Mouse (Mus musculus) heart, embryonic 10.5 days (tissue): ENCODE data around the gene Ak5. TPM values are rescaled to one million over a fixed set of nuclear protein-coding genes. Genes with fewer than 3 reads are reported as not detected.
"Not testable (repeated sequence)": the region's sequence is repeated elsewhere in the genome, so short reads cannot be mapped to it uniquely, and the experiment has no call there.

Experiments used
- DNase-seq: peaks from one replicate; pipeline ENCODE4 v3.0.0-alpha.2; 2017; ENCODE audit warnings: low spot score
- H3K27ac ChIP-seq: fragments of 300-500 bp; sonication (generic); 2 replicates; pipeline ENCODE4 v1.5.1; 2016; ENCODE audit warnings: mild to moderate bottlenecking
- H3K27me3 ChIP-seq: fragments of 300-500 bp; sonication (generic); 2 replicates; pipeline ENCODE4 v1.6.1; 2016; ENCODE audit warnings: mild to moderate bottlenecking; ENCODE audit not compliant: poor library complexity, insufficient read depth, severe bottlenecking
- H3K36me3 ChIP-seq: fragments of 300-500 bp; sonication (generic); 2 replicates; pipeline ENCODE4 v1.6.1; 2016; ENCODE audit warnings: mild to moderate bottlenecking, moderate library complexity
- H3K4me1 ChIP-seq: fragments of 300-500 bp; sonication (generic); 2 replicates; pipeline ENCODE4 v1.6.1; 2016; ENCODE audit warnings: mild to moderate bottlenecking
- H3K4me3 ChIP-seq: fragments of 300-500 bp; sonication (generic); 2 replicates; pipeline ENCODE4 v1.5.1; 2016; ENCODE audit warnings: mild to moderate bottlenecking, moderate library complexity
- H3K9me3 ChIP-seq: fragments of 300-500 bp; sonication (generic); 2 replicates; pipeline ENCODE4 v1.6.1; 2016; ENCODE audit warnings: mild to moderate bottlenecking, moderate library complexity
- WGBS: fragments of 180-500 bp; shearing (Covaris S2); methylation state at CpG from one replicate; pipeline ENCODE4 v1.1.7; 2016; 5-methylcytosine and 5-hydroxymethylcytosine counted together
- polyA plus RNA-seq: library from polyadenylated mRNA; unstranded; fragments of >200 nt; fragmentation: Nextera tagmentation; extraction: Ambion mirVana; gene quantifications from 2 replicates; pipeline ENCODE4 v1.2.1, GENCODE M21; 2016

The Ak5 gene
- 1.5 and 3.0 TPM in 2 replicates for polyA plus RNA-seq

DNA sequence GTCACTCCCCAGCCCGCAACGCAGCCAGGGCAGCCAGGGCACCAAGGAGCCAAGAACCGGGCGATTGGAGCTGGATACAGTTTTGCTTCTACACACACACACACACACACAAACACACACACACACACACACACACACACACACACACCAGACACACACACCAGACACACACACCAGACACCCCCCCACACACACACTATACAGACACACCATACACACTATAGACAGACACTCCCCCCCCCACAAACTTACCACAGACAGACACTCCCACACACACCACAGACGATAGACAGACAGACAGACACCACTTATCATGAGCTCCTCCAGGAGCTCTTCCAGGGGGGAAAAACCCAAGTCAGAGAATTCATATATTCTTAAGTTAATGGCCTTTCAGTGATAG, at the start of gene Ak5:
Ak5 (minus strand) TSS at position 122 of the 400 bp plus-strand sequence.
- no peaks in the 10 kb centered on the region for H3K9me3 ChIP-seq
- no peak for DNase-seq
- H3K4me1 ChIP-seq: peaks cover 13% of the 10 kb centered on the region
- WGBS: 0% methylated on average over 4 of the region's 5 CpGs
- peaks cover 73% of the 10 kb centered on the region for H3K27me3 ChIP-seq
- H3K36me3 ChIP-seq: no peaks in the 10 kb centered on the region
- peak within 1 kb of the TSS; percentile 82 for H3K27ac ChIP-seq
- H3K4me3 ChIP-seq: peak within 1 kb of the TSS; percentile 65

DNA sequence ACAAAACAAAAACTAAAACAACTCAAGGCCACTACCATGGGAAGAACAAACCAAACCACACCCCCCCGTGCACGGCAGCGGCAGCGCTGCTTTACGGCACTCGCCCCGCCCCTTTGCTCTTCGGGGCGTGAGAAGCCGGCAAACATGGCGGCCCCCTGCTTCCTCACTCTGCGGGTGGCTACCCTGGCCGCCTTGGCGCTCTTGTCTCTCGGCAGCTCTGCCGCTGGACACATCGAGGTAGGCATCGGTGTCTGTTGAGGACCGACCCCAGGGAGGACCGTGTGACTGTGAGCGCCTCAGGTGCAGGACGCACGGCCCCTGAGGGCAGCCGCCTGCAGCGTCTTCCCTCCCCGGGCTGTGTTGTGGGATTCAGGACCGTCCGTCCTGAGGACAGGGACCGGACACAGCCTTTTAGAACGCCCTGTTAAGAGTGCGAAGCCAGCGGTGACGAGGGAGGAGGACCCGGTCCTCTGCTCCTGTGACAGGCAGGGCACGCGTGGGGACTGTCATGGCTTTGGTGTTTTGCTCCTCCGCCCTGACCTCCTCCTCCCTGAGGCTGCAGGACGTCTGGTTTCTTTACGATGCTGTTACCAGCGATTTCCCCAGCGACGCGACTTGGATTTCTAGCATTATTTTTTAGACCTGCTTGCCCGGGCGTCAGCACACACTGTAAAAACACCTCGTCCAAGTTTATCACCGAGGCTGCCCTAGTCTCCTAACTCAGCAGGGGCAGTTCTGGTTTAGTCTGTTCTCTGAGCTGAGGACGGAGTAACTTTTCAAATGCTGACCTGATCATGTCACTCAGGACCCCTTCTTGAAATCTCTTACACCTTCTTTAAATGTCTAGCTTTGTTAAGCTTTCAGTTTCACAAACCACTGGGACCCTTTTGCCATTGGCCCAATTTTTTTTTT, 46.1 kb upstream of the Ak5 start, which contains the start of gene Pigk:
Pigk (plus strand) TSS at position 110 of the 912 bp plus-strand sequence.
- 0 out of 2 replicates have a peak, but pooled peaks cover 9% of the 10 kb centered on the region for H3K4me1 ChIP-seq
- H3K4me3 ChIP-seq: peak within 1 kb of the TSS; percentile 90
- H3K9me3 ChIP-seq: no peaks in the 10 kb centered on the region
- H3K27me3 ChIP-seq: no peaks in the 10 kb centered on the region
- H3K27ac ChIP-seq: peak within 1 kb of the TSS; percentile 89
- under 1% methylated on average over 48 of the region's 48 CpGs for WGBS
- DNase-seq: peak; percentile 97
- no peaks in the 10 kb centered on the region for H3K36me3 ChIP-seq

DNA sequence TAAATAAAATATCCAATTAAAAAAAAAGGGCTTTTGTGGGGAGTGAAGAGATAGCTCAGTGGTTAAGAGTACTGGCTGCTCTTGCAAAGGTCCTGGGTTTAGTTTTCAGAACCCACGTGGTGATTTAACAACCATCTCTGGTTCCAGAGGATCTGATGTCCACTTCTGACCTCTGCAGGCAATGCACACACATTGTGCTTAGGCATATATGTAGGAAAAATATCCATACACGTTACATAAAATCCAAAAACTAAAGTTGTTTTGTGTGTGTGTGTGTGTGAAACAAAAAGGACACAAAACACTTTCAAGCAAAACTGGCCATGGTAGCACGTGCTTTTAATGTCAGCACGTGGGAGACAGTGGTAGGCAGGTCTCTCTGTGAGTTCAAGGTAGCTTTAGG, 44.8 kb upstream of the Ak5 start:
- Histone ChIP-seq H3K9me3 (no peaks in the 10 kb centered on the region), H3K27me3 (no peaks in the 10 kb centered on the region), H3K4me3 (no peak overlapping the region), H3K36me3 (no peaks in the 10 kb centered on the region), H3K27ac (no peak overlapping the region), H3K4me1 (0 out of 2 replicates have a peak, but pooled peaks cover 9% of the 10 kb centered on the region)
- no peak for DNase-seq
- WGBS: 77% methylated on average over 4 of the region's 4 CpGs

DNA sequence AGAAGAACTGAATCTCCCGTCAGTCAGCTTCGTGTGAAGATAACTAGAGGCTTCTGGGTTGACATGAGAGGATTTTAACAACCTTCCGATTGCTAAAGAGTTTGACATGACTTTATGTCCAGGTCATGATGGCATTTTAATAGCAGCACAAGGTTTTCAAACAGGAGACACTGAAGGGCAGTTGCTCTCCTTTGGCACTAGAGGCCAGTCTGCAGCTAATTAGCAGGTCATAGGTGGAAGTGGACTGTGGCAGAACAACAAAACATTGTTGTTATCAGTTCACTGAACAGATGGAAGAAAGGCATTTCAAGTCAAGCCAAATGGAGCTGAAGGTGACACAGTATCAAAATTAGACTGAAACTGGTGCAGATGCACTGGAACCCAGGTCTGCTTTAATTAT, 41.8 kb upstream of the Ak5 start:
- Histone ChIP-seq H3K27me3 (no peaks in the 10 kb centered on the region), H3K4me1 (0 out of 2 replicates have a peak, but pooled peaks cover 6% of the 10 kb centered on the region), H3K27ac (no peak overlapping the region), H3K4me3 (no peak overlapping the region), H3K9me3 (no peaks in the 10 kb centered on the region), H3K36me3 (no peaks in the 10 kb centered on the region)
- DNase-seq: no peak
- WGBS: 76% methylated on average over 3 of the region's 3 CpGs

DNA sequence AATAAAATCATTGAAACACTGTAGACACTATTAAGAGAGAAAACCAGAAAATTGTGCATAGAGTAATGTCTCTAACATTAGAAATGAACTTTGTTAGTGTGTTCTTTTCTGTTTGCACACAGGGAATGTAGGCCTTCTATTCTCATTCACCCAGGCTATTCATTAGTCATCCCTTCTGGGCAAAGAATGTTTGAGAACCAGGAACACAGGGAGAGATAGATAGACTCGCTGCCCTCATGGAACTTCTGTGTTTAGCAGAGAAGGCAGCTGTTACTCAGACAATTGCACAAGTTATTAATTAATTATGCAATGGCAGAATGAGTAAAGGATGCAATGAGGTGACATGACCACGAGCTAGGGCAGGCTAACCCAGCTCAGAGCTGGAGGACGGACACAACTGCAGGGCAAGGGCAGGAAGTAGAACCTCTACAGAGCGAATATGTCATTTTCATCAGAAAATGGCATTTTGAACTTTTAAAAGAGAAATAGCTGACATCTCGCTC, 39.2 kb upstream of the Ak5 start:
- Histone ChIP-seq H3K4me3 (no peak overlapping the region), H3K4me1 (no peaks in the 10 kb centered on the region), H3K36me3 (no peaks in the 10 kb centered on the region), H3K27me3 (no peaks in the 10 kb centered on the region), H3K27ac (no peak overlapping the region), H3K9me3 (no peaks in the 10 kb centered on the region)
- 84% methylated on average over 5 of the region's 5 CpGs for whole genome bisulfite sequencing
- no peak for DNase-seq

DNA sequence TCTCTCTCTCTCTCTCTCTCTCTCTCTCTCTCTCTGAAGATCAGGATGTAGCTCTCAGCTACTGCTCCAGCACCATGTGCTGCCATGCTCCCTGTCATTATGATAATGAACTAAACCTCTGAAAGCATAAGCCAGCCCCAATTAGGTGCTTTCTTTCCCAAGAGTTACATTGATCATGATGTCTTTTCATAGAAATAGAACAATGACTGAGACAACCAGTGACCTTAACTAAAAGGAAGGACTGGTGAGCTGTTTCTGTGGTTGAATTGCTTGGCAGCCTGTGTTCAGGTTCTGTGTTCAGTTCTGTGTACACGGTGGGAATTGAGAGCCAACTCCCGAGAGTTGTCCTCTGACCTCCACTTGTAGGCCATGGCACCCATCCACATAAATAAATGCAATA, 38.7 kb upstream of the Ak5 start:
- H3K4me1 ChIP-seq: no peaks in the 10 kb centered on the region
- no peaks in the 10 kb centered on the region for H3K27me3 ChIP-seq
- no peak overlapping the region for H3K4me3 ChIP-seq
- H3K36me3 ChIP-seq: no peaks in the 10 kb centered on the region
- 83% methylated on average over 2 of the region's 2 CpGs for WGBS
- DNase-seq: no peak
- H3K9me3 ChIP-seq: no peaks in the 10 kb centered on the region
- no peak overlapping the region for H3K27ac ChIP-seq

DNA sequence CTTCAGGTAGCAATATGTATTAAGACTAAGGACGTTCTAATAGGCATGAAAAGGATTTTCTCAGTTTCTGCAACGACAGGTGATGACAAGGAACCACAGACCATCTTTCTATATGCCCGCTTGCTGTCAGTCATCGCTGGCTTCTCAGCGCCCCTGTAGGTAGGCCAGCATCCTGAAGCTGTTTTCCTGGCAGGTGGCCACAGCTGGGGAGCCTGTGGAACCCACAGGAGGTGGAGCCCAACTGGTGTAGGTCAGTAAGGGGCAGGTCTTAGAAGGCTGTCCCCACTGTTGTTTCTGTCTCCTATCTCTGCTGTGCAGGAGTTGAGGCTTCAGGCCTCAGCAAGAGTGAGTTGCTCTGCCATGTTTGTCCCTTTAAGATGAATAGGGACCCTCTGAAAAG, 37.7 kb upstream of the Ak5 start:
- no peaks in the 10 kb centered on the region for H3K27me3 ChIP-seq
- no peak overlapping the region for H3K27ac ChIP-seq
- no peak overlapping the region for H3K4me3 ChIP-seq
- no peaks in the 10 kb centered on the region for H3K4me1 ChIP-seq
- no peaks in the 10 kb centered on the region for H3K36me3 ChIP-seq
- H3K9me3 ChIP-seq: no peaks in the 10 kb centered on the region
- WGBS: 71% methylated on average over 5 of the region's 5 CpGs
- no peak for DNase-seq

DNA sequence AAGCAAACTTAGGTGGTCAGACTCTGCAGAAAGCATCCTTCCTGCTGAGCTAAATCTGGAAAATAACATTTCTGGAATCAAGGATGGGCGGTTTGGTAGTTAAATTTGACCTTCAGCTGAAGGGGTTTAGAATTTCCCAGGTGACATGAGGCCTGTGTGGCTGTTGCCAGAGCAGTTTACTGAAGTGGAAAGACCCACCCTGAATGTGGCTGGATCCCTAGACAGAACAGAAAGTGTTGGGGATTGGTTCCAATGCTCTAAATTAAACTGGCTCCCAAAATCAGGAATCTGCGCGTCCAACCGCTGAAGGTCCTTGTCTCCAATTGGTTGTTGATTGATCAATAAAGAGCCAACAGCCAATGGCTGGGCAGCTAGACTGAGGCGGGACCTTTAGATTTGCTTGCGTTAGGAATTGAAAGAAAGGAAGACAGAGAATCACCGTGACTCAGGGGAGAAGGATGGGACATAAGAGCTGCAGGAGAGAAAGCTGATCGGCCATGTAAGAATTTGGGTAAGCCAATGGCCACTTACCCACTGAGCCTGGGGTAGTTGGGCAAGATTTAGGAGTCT, 34.2 kb upstream of the Ak5 start:
- no peaks in the 10 kb centered on the region for H3K27me3 ChIP-seq
- WGBS: 50% methylated on average over 8 of the region's 8 CpGs
- no peak for DNase-seq
- H3K4me3 ChIP-seq: peak overlapping the region; percentile 37; the same call in 1 of the 2 replicates
- peaks cover 6% of the 10 kb centered on the region; the same call in 1 of the 2 replicates for H3K4me1 ChIP-seq
- H3K27ac ChIP-seq: no peak overlapping the region
- no peaks in the 10 kb centered on the region for H3K36me3 ChIP-seq
- no peaks in the 10 kb centered on the region for H3K9me3 ChIP-seq

DNA sequence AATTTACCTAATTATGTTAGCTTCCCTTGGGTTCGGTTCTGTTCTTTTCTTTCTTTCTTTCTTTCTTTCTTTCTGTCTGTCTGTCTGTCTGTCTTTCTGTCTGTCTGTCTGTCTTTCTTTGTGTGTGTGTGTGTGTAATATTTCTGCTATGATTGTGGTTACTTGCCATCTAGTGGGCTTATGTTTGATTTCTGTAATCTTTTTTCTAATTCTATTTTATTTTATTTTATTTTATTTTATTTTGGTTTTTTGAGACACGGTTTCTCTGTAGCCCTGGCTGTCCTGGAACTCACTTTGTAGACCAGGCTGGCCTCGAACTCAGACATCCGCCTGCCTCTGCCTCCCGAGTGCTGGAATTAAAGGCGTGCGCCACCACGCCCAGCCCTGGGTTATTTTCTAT, 33.4 kb upstream of the Ak5 start:
- 89% methylated on average over 8 of the region's 8 CpGs for WGBS
- H3K36me3 ChIP-seq, H3K9me3 ChIP-seq, H3K27me3 ChIP-seq, H3K4me3 ChIP-seq, H3K27ac ChIP-seq, DNase-seq, H3K4me1 ChIP-seq: not testable (repeated sequence)

DNA sequence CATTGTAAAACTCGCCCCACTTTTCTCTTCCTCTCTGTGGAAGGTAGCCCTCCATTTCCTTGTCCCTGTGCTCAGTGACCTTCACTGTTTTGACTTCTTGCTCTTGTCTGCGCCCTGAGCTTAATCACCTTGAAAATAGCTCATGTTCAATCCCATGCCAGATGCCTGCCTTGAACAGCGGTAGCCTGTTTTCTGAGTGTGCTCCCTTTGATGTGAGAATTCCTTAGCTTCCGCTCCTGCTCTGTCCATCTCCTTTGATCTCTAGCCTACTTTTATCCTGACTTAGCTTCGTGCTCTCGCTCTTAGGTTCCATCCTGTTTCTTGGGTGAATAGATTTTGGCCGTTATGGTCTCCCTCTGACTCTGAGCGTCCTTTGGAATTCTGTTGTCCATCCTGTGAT, 31.1 kb upstream of the Ak5 start:
- Histone ChIP-seq H3K4me1 (peaks cover 6% of the 10 kb centered on the region; the same call in 1 of the 2 replicates), H3K4me3 (no peak overlapping the region), H3K27ac (no peak overlapping the region), H3K9me3 (no peaks in the 10 kb centered on the region), H3K36me3 (no peaks in the 10 kb centered on the region), H3K27me3 (no peaks in the 10 kb centered on the region)
- WGBS: 41% methylated on average over 8 of the region's 8 CpGs
- no peak for DNase-seq

DNA sequence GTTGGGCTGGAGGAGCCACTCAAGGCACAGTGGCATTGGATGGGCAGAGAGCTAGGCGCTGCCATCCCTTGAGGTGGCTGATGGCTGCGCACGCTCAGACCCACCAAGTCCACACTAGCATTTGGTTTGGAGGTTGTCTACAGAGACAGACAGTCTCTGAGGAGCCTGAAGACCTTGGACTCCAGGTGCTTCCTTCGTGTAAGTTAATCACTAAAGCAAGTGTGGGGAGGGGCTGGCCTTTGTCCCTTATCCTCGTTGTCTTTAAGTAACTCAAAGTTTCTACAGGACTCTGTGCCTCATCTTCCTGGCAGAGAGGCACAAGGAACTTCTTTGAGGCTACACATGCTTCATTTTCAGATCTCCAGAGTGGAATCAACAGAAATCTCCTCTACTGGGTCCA, 29.9 kb upstream of the Ak5 start:
- no peaks in the 10 kb centered on the region for H3K9me3 ChIP-seq
- no peaks in the 10 kb centered on the region for H3K36me3 ChIP-seq
- no peaks in the 10 kb centered on the region for H3K27me3 ChIP-seq
- WGBS: 81% methylated on average over 5 of the region's 5 CpGs
- H3K4me3 ChIP-seq: no peak overlapping the region
- no peak overlapping the region for H3K27ac ChIP-seq
- H3K4me1 ChIP-seq: peaks cover 6% of the 10 kb centered on the region; the same call in 1 of the 2 replicates
- no peak for DNase-seq

DNA sequence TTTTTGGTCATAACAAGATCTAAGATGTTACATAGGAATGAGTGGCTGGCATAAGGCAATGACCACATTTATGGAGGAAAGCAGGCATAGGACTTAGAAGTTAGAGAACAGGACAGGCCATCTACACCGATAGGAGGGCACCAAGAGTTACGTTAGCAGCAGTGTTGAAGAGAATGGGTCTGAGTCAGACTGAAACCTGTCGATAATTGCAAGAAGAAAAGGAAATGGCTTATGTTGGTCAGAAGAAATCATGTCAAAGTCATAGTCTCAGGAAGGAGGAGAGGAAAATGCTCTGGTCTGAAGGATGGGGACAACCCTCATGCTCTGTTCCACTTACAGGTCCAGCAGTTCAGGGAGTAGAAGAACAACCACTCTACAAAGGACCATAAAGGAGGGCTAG, 26.8 kb upstream of the Ak5 start:
- H3K9me3 ChIP-seq: no peaks in the 10 kb centered on the region
- no peaks in the 10 kb centered on the region for H3K36me3 ChIP-seq
- H3K27me3 ChIP-seq: no peaks in the 10 kb centered on the region
- 90% methylated on average over 3 of the region's 3 CpGs for WGBS
- H3K4me3 ChIP-seq: no peak overlapping the region
- H3K4me1 ChIP-seq: peaks cover 6% of the 10 kb centered on the region; the same call in 1 of the 2 replicates
- no peak for DNase-seq
- H3K27ac ChIP-seq: no peak overlapping the region

DNA sequence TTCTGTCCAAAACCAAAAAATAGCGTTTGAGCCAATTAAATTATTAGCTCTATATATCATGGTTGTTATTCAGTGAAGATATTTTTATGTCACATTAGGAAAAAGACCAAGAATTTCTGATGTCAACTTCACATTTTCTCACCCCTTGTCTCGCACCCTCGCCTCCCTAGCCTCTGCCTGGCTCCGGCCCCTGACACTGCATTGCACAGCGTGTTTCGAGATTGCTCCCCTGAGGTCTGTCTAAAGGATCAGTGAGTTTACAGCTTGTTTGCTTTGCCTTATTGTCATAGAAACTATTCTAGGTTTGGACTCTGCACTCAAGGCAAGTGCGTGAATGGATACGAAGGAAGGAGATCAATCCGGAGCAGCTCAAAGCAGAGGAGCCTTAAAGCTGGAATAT, 20.9 kb upstream of the Ak5 start:
- Histone ChIP-seq H3K27ac (no peak overlapping the region), H3K36me3 (no peaks in the 10 kb centered on the region), H3K4me1 (no peaks in the 10 kb centered on the region), H3K27me3 (0 out of 2 replicates have a peak, but pooled peaks cover 3% of the 10 kb centered on the region), H3K4me3 (no peak overlapping the region), H3K9me3 (no peaks in the 10 kb centered on the region)
- WGBS: 78% methylated on average over 9 of the region's 9 CpGs
- DNase-seq: no peak
